Mouse (Mus musculus) CH12.LX (cell line): Measurements from ENCODE around the gene Hist1h1d.

ENCODE experiments used
- CHD2 ChIP-seq: IDR thresholded peaks from 2 replicates; pipeline ENCODE4 v1.6.1; 2011; ENCODE audit warnings: low read length, improper control_type of control experiment
- CTCF ChIP-seq, 2 experiments: IDR thresholded peaks in 1 of 2; conservative IDR thresholded peaks in 1 of 2; 2 replicates each; pipeline ENCODE4 v1.5.1; 2011 to 2012; ENCODE audit warnings: low read depth in 2 of 2, low read length in 2 of 2, improper control_type of control experiment in 1 of 2, inconsistent platforms in 1 of 2, mild to moderate bottlenecking in 1 of 2, moderate library complexity in 1 of 2
- ELF1 ChIP-seq: IDR thresholded peaks from 2 replicates; pipeline ENCODE4 v1.6.1; 2014; ENCODE audit warnings: low read depth, mild to moderate bottlenecking, inconsistent platforms, low read length, improper control_type of control experiment
- MAZ ChIP-seq: IDR thresholded peaks from 2 replicates; pipeline ENCODE4 v1.6.1; 2012; ENCODE audit warnings: low read depth, mild to moderate bottlenecking, inconsistent platforms, low read length, improper control_type of control experiment, moderate library complexity
- POLR2A ChIP-seq: IDR thresholded peaks from 2 replicates; pipeline ENCODE4 v1.6.1; 2011; ENCODE audit warnings: low read depth, mild to moderate bottlenecking, improper control_type of control experiment, low read length
- TCF12 ChIP-seq: IDR thresholded peaks from 2 replicates; pipeline ENCODE4 v1.6.1; 2014; ENCODE audit warnings: low read depth, mild to moderate bottlenecking, inconsistent platforms, low read length, improper control_type of control experiment

DNA sequence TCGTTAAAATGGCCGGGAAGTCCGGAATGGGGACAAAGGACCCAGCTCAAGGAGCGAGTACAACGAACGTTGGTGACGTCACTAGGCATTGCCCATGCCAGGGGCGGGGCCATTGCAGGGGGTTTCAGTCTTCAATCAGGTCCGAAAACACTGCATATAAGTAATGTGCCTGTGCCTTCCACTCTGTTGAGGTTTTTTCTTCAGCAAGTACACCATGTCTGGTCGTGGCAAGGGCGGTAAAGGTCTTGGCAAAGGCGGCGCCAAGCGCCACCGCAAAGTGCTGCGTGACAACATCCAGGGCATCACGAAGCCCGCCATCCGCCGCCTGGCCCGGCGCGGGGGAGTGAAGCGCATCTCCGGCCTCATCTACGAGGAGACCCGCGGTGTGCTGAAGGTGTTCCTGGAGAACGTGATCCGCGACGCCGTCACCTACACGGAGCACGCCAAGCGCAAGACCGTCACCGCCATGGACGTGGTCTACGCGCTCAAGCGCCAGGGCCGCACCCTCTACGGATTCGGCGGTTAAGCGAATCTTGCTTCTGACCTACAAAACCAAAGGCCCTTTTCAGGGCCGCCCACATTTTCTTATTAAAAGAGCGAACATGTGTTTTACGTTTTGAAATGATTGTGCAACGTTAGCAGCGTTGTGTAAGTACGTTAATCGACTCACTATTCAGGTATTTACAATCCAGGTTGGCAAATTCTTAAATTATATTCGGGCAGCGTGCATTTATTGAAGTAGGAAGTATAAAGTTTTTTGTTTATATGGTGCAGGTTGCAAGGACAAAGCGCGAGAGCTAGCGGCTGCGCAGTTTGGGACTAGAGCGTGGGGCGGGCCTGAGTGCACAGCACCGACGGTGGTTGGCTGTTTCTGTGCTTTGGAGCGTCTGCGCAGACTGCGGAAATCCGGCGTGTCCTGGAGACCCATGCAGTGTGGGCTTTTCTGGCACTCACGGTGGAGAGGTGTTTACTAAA lies 21.9 kb upstream of the Hist1h1d start, which contains the start of gene Hist1h4h:
- no peak for TF ChIP-seq CTCF (conservative IDR thresholded peaks at IDR 0.05 in 1 of 2, IDR thresholded peaks at IDR 0.05 in 1 of 2; ENCODE audit: low read depth in 2 of 2, low read length in 2 of 2)
- peak; percentile 89 for TF ChIP-seq TCF12
- TF ChIP-seq POLR2A, result peak; percentile 97
- TF ChIP-seq CHD2, result peak; percentile 89
- TF ChIP-seq ELF1, result peak; percentile 94
- TF ChIP-seq MAZ, result peak; percentile 76
